Mouse (Mus musculus) heart, embryonic 10.5 days (tissue): ENCODE data around the gene Gdi1. TPM values are rescaled to one million over a fixed set of nuclear protein-coding genes. Genes with fewer than 3 reads are reported as not detected.
"Not testable (repeated sequence)": the region's sequence is repeated elsewhere in the genome, so short reads cannot be mapped to it uniquely, and the experiment has no call there.

Experiments used
- DNase-seq: peaks from one replicate; pipeline ENCODE4 v3.0.0-alpha.2; 2017; ENCODE audit warnings: low spot score
- H3K27ac ChIP-seq: fragments of 300-500 bp; sonication (generic); 2 replicates; pipeline ENCODE4 v1.5.1; 2016; ENCODE audit warnings: mild to moderate bottlenecking
- H3K27me3 ChIP-seq: fragments of 300-500 bp; sonication (generic); 2 replicates; pipeline ENCODE4 v1.6.1; 2016; ENCODE audit warnings: mild to moderate bottlenecking; ENCODE audit not compliant: poor library complexity, insufficient read depth, severe bottlenecking
- H3K36me3 ChIP-seq: fragments of 300-500 bp; sonication (generic); 2 replicates; pipeline ENCODE4 v1.6.1; 2016; ENCODE audit warnings: mild to moderate bottlenecking, moderate library complexity
- H3K4me1 ChIP-seq: fragments of 300-500 bp; sonication (generic); 2 replicates; pipeline ENCODE4 v1.6.1; 2016; ENCODE audit warnings: mild to moderate bottlenecking
- H3K4me3 ChIP-seq: fragments of 300-500 bp; sonication (generic); 2 replicates; pipeline ENCODE4 v1.5.1; 2016; ENCODE audit warnings: mild to moderate bottlenecking, moderate library complexity
- H3K9me3 ChIP-seq: fragments of 300-500 bp; sonication (generic); 2 replicates; pipeline ENCODE4 v1.6.1; 2016; ENCODE audit warnings: mild to moderate bottlenecking, moderate library complexity
- WGBS: fragments of 180-500 bp; shearing (Covaris S2); methylation state at CpG from one replicate; pipeline ENCODE4 v1.1.7; 2016; 5-methylcytosine and 5-hydroxymethylcytosine counted together
- microRNA-seq: library from miRNA; unstranded; fragments of <30 nt; microRNA quantifications from one replicate; pipeline ENCODE4, GENCODE M21; 2017
- polyA plus RNA-seq: library from polyadenylated mRNA; unstranded; fragments of >200 nt; fragmentation: Nextera tagmentation; extraction: Ambion mirVana; gene quantifications from 2 replicates; pipeline ENCODE4 v1.2.1, GENCODE M21; 2016

Gene Gdi1
- polyA plus RNA-seq, 1 experiment from 2014 or later = 194 TPM

- H3K4me3 ChIP-seq, DNase-seq, H3K4me1 ChIP-seq, H3K9me3 ChIP-seq, H3K27me3 ChIP-seq, H3K36me3 ChIP-seq, H3K27ac ChIP-seq: not testable (repeated sequence)
- WGBS = 91% methylated on average over 3 of the region's 3 CpGs
These were observed 52.3 kb downstream of the Gdi1 start for GRCm38 (mm10) chrX:74357069-74357468.

- no peak for DNase-seq
- H3K4me3 ChIP-seq = no peak overlapping the region
- no peaks in the 10 kb centered on the region for H3K27me3 ChIP-seq
- H3K4me1 ChIP-seq = no peaks in the 10 kb centered on the region
- no peak overlapping the region for H3K27ac ChIP-seq
- WGBS = 51% methylated on average over 11 of the region's 11 CpGs
- no peaks in the 10 kb centered on the region for H3K36me3 ChIP-seq
- no peaks in the 10 kb centered on the region for H3K9me3 ChIP-seq
These were observed 54.4 kb downstream of the Gdi1 start for GRCm38 (mm10) chrX:74359171-74359570.

Small RNAs within 50 kb of the gene (microRNA-seq; reads per million reads assigned to microRNA genes)
- 0.76 reads per million for gene Mir7091
- 0.76 reads per million for gene Mir7092

Other genes starting within 250 kb of the Gdi1 start
- gene Opn1mw, start 177.5 kb upstream of the Gdi1 start, polyA plus RNA-seq = not detected in 2 replicates
- gene Mecp2, start 169.6 kb upstream of the Gdi1 start, polyA plus RNA-seq = 11.3 and 13.1 TPM in 2 replicates
- not detected in 2 replicates for gene Tex28, start 137.2 kb upstream of the Gdi1 start, polyA plus RNA-seq
- gene Tktl1, start 127.7 kb upstream of the Gdi1 start, polyA plus RNA-seq = 0.05 and 0.10 TPM in 2 replicates
- gene Flna, start 55.2 kb upstream of the Gdi1 start, polyA plus RNA-seq = 199 and 236 TPM in 2 replicates
- gene Emd, start 50.3 kb upstream of the Gdi1 start, polyA plus RNA-seq = 17.9 and 22.7 TPM in 2 replicates
- 496 and 543 TPM in 2 replicates for gene Rpl10, start 34.2 kb upstream of the Gdi1 start, polyA plus RNA-seq
- 66.9 and 73.1 TPM in 2 replicates for gene Taz, start 23.1 kb upstream of the Gdi1 start, polyA plus RNA-seq
- gene Dnase1l1, start 22.7 kb upstream of the Gdi1 start, polyA plus RNA-seq = 11.1 and 11.2 TPM in 2 replicates
- 114 and 125 TPM in 2 replicates for gene Atp6ap1, start 7.9 kb upstream of the Gdi1 start, polyA plus RNA-seq
- 57.1 and 65.2 TPM in 2 replicates for gene Fam50a, start 8.0 kb downstream of the Gdi1 start, polyA plus RNA-seq
- 7.0 and 12.7 TPM in 2 replicates for gene Plxna3, start 24.1 kb downstream of the Gdi1 start, polyA plus RNA-seq
- 103 and 105 TPM in 2 replicates for gene Lage3, start 48.6 kb downstream of the Gdi1 start, polyA plus RNA-seq
- 64.2 and 71.0 TPM in 2 replicates for gene Ubl4a, start 68.2 kb downstream of the Gdi1 start, polyA plus RNA-seq
- 13.1 and 15.7 TPM in 2 replicates for gene Slc10a3, start 68.4 kb downstream of the Gdi1 start, polyA plus RNA-seq
- 24.0 and 25.3 TPM in 2 replicates for gene Fam3a, start 88.3 kb downstream of the Gdi1 start, polyA plus RNA-seq
- 18.6 and 21.7 TPM in 2 replicates for gene Ikbkg, start 88.3 kb downstream of the Gdi1 start, polyA plus RNA-seq
- 26.3 and 34.6 TPM in 2 replicates for gene G6pdx, start 124.2 kb downstream of the Gdi1 start, polyA plus RNA-seq
- gene Gm6880, start 176.4 kb downstream of the Gdi1 start, polyA plus RNA-seq = not detected in 2 replicates